Mouse (Mus musculus) NIH3T3 (cell line): ENCODE data around the gene Atf7ip2.

Experiments used
- DNase-seq: peaks from one replicate; pipeline ENCODE4 v3.0.0-alpha.2; 2012; ENCODE audit warnings: low read depth

The Atf7ip2 gene

DNA sequence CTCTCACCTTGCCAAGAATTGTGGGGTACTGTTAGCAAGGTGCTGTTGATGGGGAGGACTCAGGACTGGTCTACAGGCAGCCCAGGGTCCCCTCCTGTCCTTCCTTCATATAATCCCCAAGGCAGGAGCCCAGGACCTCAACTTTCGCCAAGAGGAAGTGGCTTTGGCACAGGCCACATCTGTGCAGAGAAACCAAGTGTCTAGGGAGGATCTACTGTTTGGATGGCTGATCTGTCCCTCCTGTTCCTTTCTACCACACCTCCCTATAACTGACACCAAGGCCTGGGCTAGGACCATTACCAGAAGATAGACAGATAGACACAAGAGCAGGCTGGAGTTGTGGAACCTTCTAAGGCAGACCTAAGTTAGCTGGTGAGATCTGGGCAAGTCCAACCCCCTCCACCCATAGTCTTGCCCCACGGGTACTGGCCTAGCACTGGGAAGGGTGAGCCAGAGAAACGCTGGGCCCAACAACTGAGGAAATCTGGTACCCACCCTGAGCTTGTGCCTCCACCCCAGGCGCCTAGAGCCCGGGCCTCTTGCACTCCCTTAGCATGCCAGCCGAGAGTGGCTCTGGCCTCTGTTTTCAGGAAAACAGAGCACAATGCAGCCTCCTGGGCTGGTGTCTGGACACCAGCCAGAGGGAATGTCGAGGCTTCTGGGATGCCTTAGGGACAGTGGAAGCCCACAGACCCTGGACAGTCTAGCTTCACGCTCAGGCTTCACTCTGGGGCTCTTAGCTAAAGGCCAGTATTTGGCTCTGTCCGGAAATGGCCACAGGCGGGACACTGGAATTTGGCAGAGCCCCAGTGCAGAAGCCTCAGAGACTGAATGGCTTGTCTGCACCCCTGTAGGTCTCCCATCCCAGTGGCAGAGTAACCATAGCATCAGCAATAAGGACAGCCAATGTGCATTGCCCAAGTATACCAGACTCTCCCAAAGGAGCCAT lies 105.5 kb downstream of the Atf7ip2 start:
- DNase-seq: no peak

- no peak for DNase-seq
Measured at GRCm38 (mm10) chr16:10299637-10300036, 107.1 kb downstream of the Atf7ip2 start.

GRCm38 (mm10) chr16:10300231-10301186 lies 108.0 kb downstream of the Atf7ip2 start:
- no peak for DNase-seq
